ENCODE assay signal across 8 mouse cellular contexts in genomic region chr5:67238303-67238702, GRCm38 (mm10). TPM values are rescaled to one million over a fixed set of nuclear protein-coding genes. Genes with fewer than 3 reads are reported as not detected.
DNase-seq lines count a peak whose midpoint lies in the region; ATAC-seq and TF ChIP-seq lines count a peak whose summit lies in the region.
"Had no signal": no experiment of that assay in that cellular context is flagged by ENCODE, and none has a peak within 500 bp of the region (broad histone marks: within the 10 kb centered on the region; RNA-seq: fewer than 3 reads in every experiment).

No protein-coding gene starts in this region.

- no peak overlapping the region for H3K4me3 ChIP-seq in heart, postnatal 0 days (ENCODE audit: low read depth, low read length)
- H3K4me3 ChIP-seq in heart, embryonic 10.5 days = no peak overlapping the region
- no peak overlapping the region for H3K4me3 ChIP-seq in midbrain, embryonic 11.5 days (ENCODE audit: low read depth, low read length)
- H3K4me3 ChIP-seq in midbrain, embryonic 16.5 days (ENCODE audit: low read depth, low read length) = no peak overlapping the region
- H3K4me3 ChIP-seq: hindbrain, embryonic 15.5 days had no signal

- no peaks in the 10 kb centered on the region for H3K36me3 ChIP-seq in heart, postnatal 0 days (replicated peaks; ENCODE audit: control insufficient read depth, insufficient read depth, low read length)
- H3K36me3 ChIP-seq in heart, embryonic 10.5 days = no peaks in the 10 kb centered on the region
- no peaks in the 10 kb centered on the region for H3K36me3 ChIP-seq in midbrain, embryonic 11.5 days (ENCODE audit: control insufficient read depth, insufficient read depth, low read length)
- no peaks in the 10 kb centered on the region for H3K36me3 ChIP-seq in midbrain, embryonic 16.5 days (ENCODE audit: control insufficient read depth, insufficient read depth, low read length)
- H3K36me3 ChIP-seq: hindbrain, embryonic 15.5 days had no signal

- H3K4me2 ChIP-seq in heart, postnatal 0 days (ENCODE audit: low read depth, low read length) = no peak overlapping the region
- no peak overlapping the region for H3K4me2 ChIP-seq in midbrain, embryonic 11.5 days
- H3K4me2 ChIP-seq in midbrain, embryonic 16.5 days (ENCODE audit: low read length) = no peak overlapping the region
- H3K4me2 ChIP-seq: hindbrain, embryonic 15.5 days had no signal

- H3K9me3 ChIP-seq in heart, postnatal 0 days (replicated peaks; ENCODE audit: control insufficient read depth, low read length) = no peaks in the 10 kb centered on the region
- H3K9me3 ChIP-seq in heart, embryonic 10.5 days = no peaks in the 10 kb centered on the region
- H3K9me3 ChIP-seq in midbrain, embryonic 11.5 days (ENCODE audit: control insufficient read depth, low read length) = no peaks in the 10 kb centered on the region
- no peaks in the 10 kb centered on the region for H3K9me3 ChIP-seq in midbrain, embryonic 16.5 days (replicated peaks; ENCODE audit: control insufficient read depth, low read length, poor library complexity, severe bottlenecking)
- H3K9me3 ChIP-seq: hindbrain, embryonic 15.5 days had no signal

- no peak overlapping the region for H3K27ac ChIP-seq in heart, postnatal 0 days (ENCODE audit: low read depth)
- H3K27ac ChIP-seq in heart, embryonic 10.5 days = no peak overlapping the region
- H3K27ac ChIP-seq in midbrain, embryonic 11.5 days (ENCODE audit: low read depth, low read length) = no peak overlapping the region
- no peak overlapping the region for H3K27ac ChIP-seq in midbrain, embryonic 16.5 days (ENCODE audit: low read length)
- H3K27ac ChIP-seq: hindbrain, embryonic 15.5 days had no signal

- peak; percentile 38; the same call in 1 of the 2 replicates for TF ChIP-seq CTCF in heart, postnatal 0 days (IDR thresholded peaks at IDR 0.05; ENCODE audit: low read depth)

- H3K27me3 ChIP-seq in heart, postnatal 0 days (ENCODE audit: control insufficient read depth, insufficient read depth, low read length) = peaks cover 25% of the 10 kb centered on the region
- peaks cover 48% of the 10 kb centered on the region for H3K27me3 ChIP-seq in heart, embryonic 10.5 days (ENCODE audit: insufficient read depth, poor library complexity, severe bottlenecking)
- H3K27me3 ChIP-seq in midbrain, embryonic 11.5 days (ENCODE audit: control insufficient read depth, insufficient read depth, low read length) = peaks cover 19% of the 10 kb centered on the region
- H3K27me3 ChIP-seq in midbrain, embryonic 16.5 days (ENCODE audit: control insufficient read depth, insufficient read depth, low read depth, low read length) = peaks cover 19% of the 10 kb centered on the region

- no peak for TF ChIP-seq EP300 in heart, postnatal 0 days (IDR thresholded peaks at IDR 0.05; ENCODE audit: low read depth)

- 5% methylated on average over 1 of the region's 1 CpGs for WGBS in heart, postnatal 0 days
- WGBS in heart, embryonic 10.5 days = 12% methylated on average over 1 of the region's 1 CpGs
- WGBS in midbrain, embryonic 11.5 days = 2% methylated on average over 1 of the region's 1 CpGs
- 5% methylated on average over 1 of the region's 1 CpGs for WGBS in midbrain, embryonic 16.5 days

- DNase-seq in heart, postnatal 0 days (ENCODE audit: low spot score) = no peak
- DNase-seq in heart, embryonic 10.5 days (ENCODE audit: low spot score) = no peak
- peak; percentile 85 for DNase-seq in midbrain, embryonic 11.5 days (ENCODE audit: low spot score, missing footprints)
- DNase-seq in NIH3T3 (ENCODE audit: low read depth) = peak; percentile 73
- peak; percentile 73 for DNase-seq in retina, embryonic 14.5 days (ENCODE audit: low spot score)

- no peaks in the 10 kb centered on the region for H3K4me1 ChIP-seq in heart, postnatal 0 days (ENCODE audit: control insufficient read depth, insufficient read depth)
- no peaks in the 10 kb centered on the region for H3K4me1 ChIP-seq in heart, embryonic 10.5 days
- H3K4me1 ChIP-seq in midbrain, embryonic 11.5 days (ENCODE audit: control insufficient read depth, insufficient read depth, low read length) = no peaks in the 10 kb centered on the region
- H3K4me1 ChIP-seq in midbrain, embryonic 16.5 days (ENCODE audit: control insufficient read depth, insufficient read depth, low read length) = no peaks in the 10 kb centered on the region
- H3K4me1 ChIP-seq: hindbrain, embryonic 15.5 days had no signal

- ATAC-seq in heart, postnatal 0 days (ENCODE audit: insufficient read depth, low read depth) = no peak
- no peak for ATAC-seq in midbrain, embryonic 11.5 days (ENCODE audit: low FRiP score)
- no peak for ATAC-seq in midbrain, embryonic 16.5 days
- ATAC-seq in megakaryocyte progenitor cell, adult 5-6 weeks (replicated peaks; ENCODE audit: poor library complexity) = no peak

- no peak overlapping the region for H3K9ac ChIP-seq in heart, postnatal 0 days (replicated peaks; ENCODE audit: low read depth, low read length)
- no peak overlapping the region for H3K9ac ChIP-seq in midbrain, embryonic 11.5 days (ENCODE audit: low read length)
- no peak overlapping the region for H3K9ac ChIP-seq in midbrain, embryonic 16.5 days (ENCODE audit: low read depth, low read length)
- H3K9ac ChIP-seq: hindbrain, embryonic 15.5 days had no signal

RNA-seq across cellular contexts. Expression of gene Tmem33, which starts 22.1 kb away (rescaled TPM):
- 24.9 and 50.3 TPM in 2 replicates for total RNA-seq in heart, postnatal 0 days (2014; rRNA removed; ENCODE audit: low replicate concordance)
- polyA plus RNA-seq in heart, postnatal 0 days (2015; fragmentation: Nextera tagmentation; extraction: Ambion mirVana) = 42.7 and 50.0 TPM in 2 replicates
- 65.6 and 84.4 TPM in 2 replicates for polyA plus RNA-seq in heart, embryonic 10.5 days (2016; fragmentation: Nextera tagmentation; extraction: Ambion mirVana)
- polyA plus RNA-seq in midbrain, embryonic 11.5 days (2014; fragmentation: Nextera tagmentation; extraction: Ambion mirVana) = 120 and 121 TPM in 2 replicates
- 67.5 and 77.0 TPM in 2 replicates for polyA plus RNA-seq in midbrain, embryonic 16.5 days (2015; fragmentation: Nextera tagmentation; extraction: Ambion mirVana)
- 127 and 143 TPM in 2 replicates for total RNA-seq in megakaryocyte progenitor cell, adult 5-6 weeks (2015)
- total RNA-seq in megakaryocyte progenitor cell, adult 5-6 weeks (2017) = 47.1 and 57.8 TPM in 2 replicates

Comparison
In these comparisons a context has a peak if more than half of its experiments do, and no peak if none do; other contexts are left out.
1. DNase-seq: peak in midbrain, embryonic 11.5 days (single experiment), NIH3T3 (single experiment) and retina, embryonic 14.5 days (single experiment); none in heart, postnatal 0 days (single experiment) and heart, embryonic 10.5 days (single experiment).